Mouse (Mus musculus) heart, embryonic 11.5 days (tissue): ENCODE data around the gene Olfr1402. TPM values are rescaled to one million over a fixed set of nuclear protein-coding genes. Genes with fewer than 3 reads are reported as not detected.

Experiments
- polyA plus RNA-seq: library from polyadenylated mRNA; unstranded; fragments of >200 nt; fragmentation: Nextera tagmentation; extraction: Ambion mirVana; gene quantifications from 2 replicates; pipeline ENCODE4 v1.2.1, GENCODE M21; 2014

Olfr1402 gene
- polyA plus RNA-seq, 1 experiment from 2014 or later, result not detected

Other genes with a start within 250 kb of the Olfr1402 start
- gene Bcl9, start 124.1 kb downstream of the Olfr1402 start, polyA plus RNA-seq, result 38.5 and 40.8 TPM in 2 replicates
- gene Chd1l, start 188.2 kb upstream of the Olfr1402 start, polyA plus RNA-seq, result 14.5 and 18.4 TPM in 2 replicates
- 2.8 and 3.1 TPM in 2 replicates for gene Fmo5, start 206.8 kb upstream of the Olfr1402 start, polyA plus RNA-seq
- 16.0 and 23.3 TPM in 2 replicates for gene Prkab2, start 236.2 kb upstream of the Olfr1402 start, polyA plus RNA-seq